Mouse (Mus musculus) naive thymus-derived CD4-positive, alpha-beta T cell, adult 2 months (primary cell): ENCODE data around the gene Josd1.

ENCODE experiments used
- DNase-seq: peaks from one replicate; pipeline ENCODE4 v3.0.0-alpha.2; 2011; ENCODE audit warnings: low read depth

Gene Josd1

GRCm38 (mm10) chr15:79687646-79688267 lies at the start of gene Josd1:
TSS of gene Josd1 (minus strand) at chr15:79687919.
- peak; percentile 98 for DNase-seq

GRCm38 (mm10) chr15:79734311-79734710 lies 46.6 kb upstream of the Josd1 start:
- DNase-seq, result no peak

GRCm38 (mm10) chr15:79733640-79734039 lies 45.9 kb upstream of the Josd1 start:
- DNase-seq, result no peak

GRCm38 (mm10) chr15:79733192-79733591 lies 45.5 kb upstream of the Josd1 start:
- no peak for DNase-seq

GRCm38 (mm10) chr15:79731554-79731953 lies 43.8 kb upstream of the Josd1 start:
- no peak for DNase-seq

GRCm38 (mm10) chr15:79728731-79729388 lies 41.1 kb upstream of the Josd1 start:
- peak; percentile 76 for DNase-seq

- DNase-seq, result no peak
Observed at GRCm38 (mm10) chr15:79728311-79728710, 40.6 kb upstream of the Josd1 start.

GRCm38 (mm10) chr15:79727840-79728239 lies 40.1 kb upstream of the Josd1 start:
- no peak for DNase-seq

- no peak for DNase-seq
Observed at GRCm38 (mm10) chr15:79725190-79725789, 37.6 kb upstream of the Josd1 start.

GRCm38 (mm10) chr15:79723439-79723838 lies 35.7 kb upstream of the Josd1 start:
- peak; percentile 65 for DNase-seq

- DNase-seq, result no peak
Observed at GRCm38 (mm10) chr15:79720796-79721195, 33.1 kb upstream of the Josd1 start.

GRCm38 (mm10) chr15:79720267-79720666 lies 32.5 kb upstream of the Josd1 start:
- no peak for DNase-seq

GRCm38 (mm10) chr15:79716710-79717109 lies 29.0 kb upstream of the Josd1 start:
- no peak for DNase-seq

GRCm38 (mm10) chr15:79715646-79716045 lies 27.9 kb upstream of the Josd1 start:
- no peak for DNase-seq

- no peak for DNase-seq
Observed at GRCm38 (mm10) chr15:79708229-79708822, 20.6 kb upstream of the Josd1 start.

- no peak for DNase-seq
Observed at GRCm38 (mm10) chr15:79706603-79707214, 19.0 kb upstream of the Josd1 start.

- no peak for DNase-seq
Observed at GRCm38 (mm10) chr15:79697558-79698187, 10.0 kb upstream of the Josd1 start.

- no peak for DNase-seq
Observed at GRCm38 (mm10) chr15:79697011-79697410, 9.3 kb upstream of the Josd1 start.

GRCm38 (mm10) chr15:79696508-79696907 lies 8.8 kb upstream of the Josd1 start:
- DNase-seq, result no peak

- no peak for DNase-seq
Observed at GRCm38 (mm10) chr15:79695516-79695915, 7.8 kb upstream of the Josd1 start.

- DNase-seq, result peak; percentile 37
Observed at GRCm38 (mm10) chr15:79694512-79694911, 6.8 kb upstream of the Josd1 start.

- peak; percentile 78 for DNase-seq
Observed at GRCm38 (mm10) chr15:79693740-79694139, 6.0 kb upstream of the Josd1 start.
